Mouse (Mus musculus) myocyte (in vitro differentiated cells): ENCODE results near the gene Exosc5. TPM values are rescaled to one million over a fixed set of nuclear protein-coding genes. Genes with fewer than 3 reads are reported as not detected.

Experiments used
- H3K27me3 ChIP-seq: one replicate; pipeline ENCODE4 v1.6.1; 2011; ENCODE audit not compliant: control insufficient read depth, insufficient read depth, insufficient read length
- H3K36me3 ChIP-seq: one replicate; pipeline ENCODE4 v1.6.1; 2011; ENCODE audit not compliant: control insufficient read depth, insufficient read depth
- H3K4me2 ChIP-seq: one replicate; pipeline ENCODE4 v1.6.1; 2011; ENCODE audit warnings: low read depth, control low read depth
- H3K4me3 ChIP-seq: one replicate; pipeline ENCODE4 v1.5.1; 2011; ENCODE audit warnings: mild to moderate bottlenecking, control low read depth, moderate library complexity
- H3K79me2 ChIP-seq: one replicate; pipeline ENCODE4 v1.6.1; 2011; ENCODE audit not compliant: control insufficient read depth, insufficient read depth
- H3ac ChIP-seq: one replicate; pipeline ENCODE4 v1.6.1; 2011; ENCODE audit not compliant: control insufficient read depth, insufficient read length
- CEBPB ChIP-seq: IDR thresholded peaks from 2 replicates; pipeline ENCODE4 v1.6.1; 2011; ENCODE audit warnings: mild to moderate bottlenecking, moderate library complexity; ENCODE audit not compliant: poor library complexity, insufficient read depth, severe bottlenecking
- E2F4 ChIP-seq: IDR thresholded peaks from one replicate; pipeline ENCODE4 v1.6.1; 2011; ENCODE audit warnings: mild to moderate bottlenecking, control low read depth, moderate library complexity; ENCODE audit not compliant: insufficient read depth
- MAX ChIP-seq: IDR thresholded peaks from one replicate; pipeline ENCODE4 v1.6.1; 2011; ENCODE audit warnings: low read depth, mild to moderate bottlenecking, control low read depth
- MYOD1 ChIP-seq, 3 experiments: IDR thresholded peaks; one replicate each; pipeline ENCODE4 v1.6.1; 2011; ENCODE audit warnings: control low read depth in 2 of 3, low read depth in 2 of 3, mild to moderate bottlenecking in 2 of 3, moderate library complexity in 1 of 3; ENCODE audit not compliant: insufficient read length in 2 of 3, control insufficient read depth in 1 of 3
- MYOG ChIP-seq, 3 experiments: IDR thresholded peaks; one replicate each; pipeline ENCODE4 v1.6.1; 2011; ENCODE audit warnings: control low read depth in 2 of 3, low read depth in 2 of 3, mild to moderate bottlenecking in 2 of 3; ENCODE audit not compliant: insufficient read length in 2 of 3, control insufficient read depth in 1 of 3, insufficient read depth in 1 of 3
- POLR2A ChIP-seq: IDR thresholded peaks from one replicate; pipeline ENCODE4 v1.6.1; 2011; ENCODE audit warnings: low read depth, mild to moderate bottlenecking, control low read depth, moderate library complexity; ENCODE audit not compliant: insufficient read length
- POLR2AphosphoS2 ChIP-seq: IDR thresholded peaks from one replicate; pipeline ENCODE4 v1.6.1; 2011; ENCODE audit warnings: low read depth, control low read depth; ENCODE audit not compliant: insufficient read length
- REST ChIP-seq: IDR thresholded peaks from one replicate; pipeline ENCODE4 v1.6.1; 2011; ENCODE audit warnings: mild to moderate bottlenecking, control low read depth, moderate library complexity; ENCODE audit not compliant: insufficient read depth, insufficient read length
- SRF ChIP-seq: IDR thresholded peaks from one replicate; pipeline ENCODE4 v1.6.1; 2011; ENCODE audit warnings: low read depth; ENCODE audit not compliant: control insufficient read depth, insufficient read length
- TCF12 ChIP-seq: IDR thresholded peaks from one replicate; pipeline ENCODE4 v1.6.1; 2011; ENCODE audit warnings: mild to moderate bottlenecking, control low read depth; ENCODE audit not compliant: poor library complexity, insufficient read depth, severe bottlenecking
- TCF3 ChIP-seq: IDR thresholded peaks from one replicate; pipeline ENCODE4 v1.6.1; 2011; ENCODE audit warnings: low read depth, control low read depth; ENCODE audit not compliant: insufficient read length
- USF1 ChIP-seq: IDR thresholded peaks from one replicate; pipeline ENCODE4 v1.6.1; 2011; ENCODE audit warnings: low read depth, mild to moderate bottlenecking, control low read depth, moderate library complexity
- polyA plus RNA-seq: library from polyadenylated mRNA; unstranded; fragments of >200 nt; fragmentation: generic; extraction: Trizol; gene quantifications from one replicate; pipeline ENCODE4 v1.2.1, GENCODE M21; 2012; ENCODE audit warnings: missing spikeins

The Exosc5 gene
- polyA plus RNA-seq, 1 experiment: 43.5 TPM

DNA sequence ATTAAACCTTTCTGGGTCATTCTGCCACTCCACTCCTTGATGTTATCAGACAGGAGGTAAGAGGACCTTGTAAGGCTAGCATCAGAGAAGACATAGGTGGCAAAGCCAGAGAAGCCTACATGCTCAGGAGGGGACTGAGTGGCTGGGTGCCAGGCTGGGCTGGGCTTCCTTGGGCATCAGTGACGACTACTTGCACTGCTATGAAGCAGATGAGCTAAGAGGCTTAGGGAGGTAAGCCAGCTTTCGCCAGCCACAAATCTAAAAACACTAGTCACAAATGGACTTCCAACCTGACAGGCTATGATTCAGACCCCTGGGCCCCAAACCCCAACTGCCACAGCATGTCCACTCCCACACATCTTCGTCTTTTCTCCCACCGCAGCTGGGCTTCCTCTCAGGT is 14.3 kb upstream of the Exosc5 start:
- Histone ChIP-seq H3K27me3 (no peaks in the 10 kb centered on the region), H3K4me3 (no peak overlapping the region), H3K79me2 (no peaks in the 10 kb centered on the region), H3K4me2 (no peak overlapping the region), H3ac (no peak overlapping the region), H3K36me3 (no peaks in the 10 kb centered on the region)
- TF ChIP-seq POLR2AphosphoS2 (no peak), USF1 (no peak), E2F4 (no peak), MYOG (IDR thresholded peaks at IDR 0.05; ENCODE audit: control insufficient read depth in 1 of 3, insufficient read depth in 1 of 3, insufficient read length in 2 of 3, low read depth in 2 of 3) (no peak), MAX (no peak), MYOD1 (IDR thresholded peaks at IDR 0.05; ENCODE audit: control insufficient read depth in 1 of 3, insufficient read length in 2 of 3, low read depth in 2 of 3) (no peak), TCF12 (no peak), REST (no peak)

DNA sequence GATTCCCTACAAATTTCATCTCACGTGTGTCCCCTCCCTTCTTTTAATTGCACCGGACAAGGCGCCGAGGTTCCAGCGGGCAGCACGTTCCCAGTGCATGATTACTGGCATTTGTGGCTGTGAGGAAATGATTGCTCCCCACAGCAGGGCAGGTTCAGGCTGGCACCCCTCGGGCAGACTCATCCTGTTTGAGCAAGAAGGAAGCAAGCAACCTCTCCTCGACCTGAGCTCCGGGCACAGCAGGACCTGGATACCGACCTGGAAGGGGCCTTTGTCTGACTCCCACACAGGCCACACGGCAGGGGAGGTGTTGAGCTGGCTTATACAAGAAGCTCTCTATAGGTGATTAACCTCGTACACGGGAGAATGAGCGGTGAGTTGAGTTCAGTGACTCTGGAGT is 13.9 kb upstream of the Exosc5 start:
- Histone ChIP-seq H3K4me2 (no peak overlapping the region), H3ac (no peak overlapping the region), H3K36me3 (no peaks in the 10 kb centered on the region), H3K79me2 (no peaks in the 10 kb centered on the region), H3K27me3 (no peaks in the 10 kb centered on the region), H3K4me3 (no peak overlapping the region)
- TF ChIP-seq TCF3 (no peak), MYOG (IDR thresholded peaks at IDR 0.05; ENCODE audit: control insufficient read depth in 1 of 3, insufficient read depth in 1 of 3, insufficient read length in 2 of 3, low read depth in 2 of 3) (no peak), E2F4 (no peak), REST (no peak), MYOD1 (IDR thresholded peaks at IDR 0.05; ENCODE audit: control insufficient read depth in 1 of 3, insufficient read length in 2 of 3, low read depth in 2 of 3) (no peak), POLR2AphosphoS2 (no peak), USF1 (no peak), TCF12 (no peak), CEBPB (no peak), POLR2A (no peak), MAX (no peak), SRF (no peak)

DNA sequence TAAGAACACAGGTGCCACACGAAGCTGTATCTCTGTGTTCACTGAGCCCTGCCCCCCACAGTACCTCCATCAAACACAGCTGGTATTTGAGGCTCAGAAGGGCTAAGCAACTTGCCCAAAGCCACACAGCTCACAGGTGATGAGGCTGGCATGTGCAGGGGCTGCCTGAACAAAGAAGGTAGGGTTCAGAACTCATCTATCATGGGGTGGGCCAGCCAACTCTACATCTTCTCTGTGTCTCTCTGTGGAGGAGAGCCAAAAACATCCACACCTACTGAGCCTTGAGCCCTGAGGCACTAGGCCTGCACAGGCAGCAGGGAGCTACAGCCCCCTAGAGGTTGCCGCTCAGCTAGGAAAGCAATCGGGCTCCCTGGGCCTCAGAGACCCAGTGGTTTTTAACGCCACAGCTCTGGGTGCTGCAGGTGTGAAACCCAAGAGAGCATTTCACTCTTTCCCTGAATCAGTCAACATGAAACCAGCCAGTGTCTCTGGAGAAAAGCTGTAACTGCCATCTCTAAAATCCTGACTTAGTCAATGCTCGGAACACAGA is 11.3 kb upstream of the Exosc5 start:
- no peak overlapping the region for H3K4me3 ChIP-seq
- H3K36me3 ChIP-seq: no peaks in the 10 kb centered on the region
- no peaks in the 10 kb centered on the region for H3K79me2 ChIP-seq
- no peak overlapping the region for H3ac ChIP-seq
- H3K27me3 ChIP-seq: no peaks in the 10 kb centered on the region
- H3K4me2 ChIP-seq: no peak overlapping the region
- TF ChIP-seq POLR2AphosphoS2: no peak
- TF ChIP-seq CEBPB: no peak
- TF ChIP-seq E2F4: no peak
- no peak for TF ChIP-seq TCF3
- no peak for TF ChIP-seq REST
- no peak for TF ChIP-seq USF1
- TF ChIP-seq MYOD1 (IDR thresholded peaks at IDR 0.05; ENCODE audit: control insufficient read depth in 1 of 3, insufficient read length in 2 of 3, low read depth in 2 of 3): no peak
- TF ChIP-seq TCF12: no peak
- no peak for TF ChIP-seq POLR2A
- no peak for TF ChIP-seq MAX
- no peak for TF ChIP-seq MYOG (IDR thresholded peaks at IDR 0.05; ENCODE audit: control insufficient read depth in 1 of 3, insufficient read depth in 1 of 3, insufficient read length in 2 of 3, low read depth in 2 of 3)

DNA sequence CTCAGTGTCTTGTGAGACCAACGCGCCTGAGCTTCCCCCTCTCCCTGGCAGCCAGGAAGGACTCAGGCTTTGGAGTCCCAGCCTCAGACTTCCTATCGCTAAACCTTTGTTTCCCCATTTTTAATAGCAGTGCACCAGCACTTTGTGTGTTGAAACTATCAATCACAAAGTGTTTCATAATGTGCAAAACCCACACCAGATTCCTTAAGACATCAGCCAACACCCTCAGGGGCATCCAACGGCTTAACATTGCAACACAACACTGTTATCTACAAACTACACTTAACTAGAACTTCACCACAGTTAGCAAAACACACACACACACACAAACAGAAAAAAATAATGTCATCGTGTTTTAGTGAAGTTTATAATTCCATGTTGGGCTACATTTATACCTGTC is 9.1 kb upstream of the Exosc5 start:
- H3K4me3 ChIP-seq: no peak overlapping the region
- TF ChIP-seq REST (no peak), POLR2AphosphoS2 (no peak), MAX (no peak), SRF (no peak), POLR2A (no peak), TCF3 (no peak), USF1 (no peak), E2F4 (no peak), MYOG (IDR thresholded peaks at IDR 0.05; ENCODE audit: control insufficient read depth in 1 of 3, insufficient read depth in 1 of 3, insufficient read length in 2 of 3, low read depth in 2 of 3) (no peak), MYOD1 (IDR thresholded peaks at IDR 0.05; ENCODE audit: control insufficient read depth in 1 of 3, insufficient read length in 2 of 3, low read depth in 2 of 3) (no peak), TCF12 (no peak), CEBPB (no peak)
- H3K4me2 ChIP-seq: no peak overlapping the region
- H3K79me2 ChIP-seq: no peaks in the 10 kb centered on the region
- no peak overlapping the region for H3ac ChIP-seq
- no peaks in the 10 kb centered on the region for H3K27me3 ChIP-seq
- no peaks in the 10 kb centered on the region for H3K36me3 ChIP-seq

DNA sequence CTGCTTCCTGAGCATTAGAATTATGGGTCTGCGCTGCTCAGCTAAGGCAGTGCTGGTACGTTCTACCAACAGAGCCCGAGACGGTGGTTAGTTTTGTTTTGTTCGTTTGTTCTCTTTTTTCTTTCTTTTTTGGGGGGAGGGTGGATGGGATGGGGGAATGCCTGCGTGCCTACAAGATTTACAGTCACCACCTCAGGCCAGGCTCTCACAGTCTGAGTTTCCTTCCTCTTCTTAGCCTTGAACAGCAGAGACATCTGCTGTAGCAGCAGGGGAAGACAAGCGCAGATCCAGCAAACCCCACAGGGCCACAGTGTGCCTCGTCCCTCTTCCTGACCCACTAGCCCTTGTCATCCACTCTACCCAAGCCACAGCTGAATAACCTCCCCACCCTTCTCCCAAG is 7.7 kb upstream of the Exosc5 start:
- no peak overlapping the region for H3K4me2 ChIP-seq
- H3K79me2 ChIP-seq: no peaks in the 10 kb centered on the region
- H3K36me3 ChIP-seq: no peaks in the 10 kb centered on the region
- H3ac ChIP-seq: no peak overlapping the region
- TF ChIP-seq POLR2AphosphoS2: no peak
- no peak for TF ChIP-seq REST
- TF ChIP-seq TCF3: no peak
- no peak for TF ChIP-seq MAX
- no peak for TF ChIP-seq POLR2A
- no peak for TF ChIP-seq TCF12
- TF ChIP-seq USF1: no peak
- no peak for TF ChIP-seq E2F4
- no peak for TF ChIP-seq SRF
- TF ChIP-seq MYOG (IDR thresholded peaks at IDR 0.05; ENCODE audit: control insufficient read depth in 1 of 3, insufficient read depth in 1 of 3, insufficient read length in 2 of 3, low read depth in 2 of 3): no peak
- TF ChIP-seq CEBPB: no peak
- no peak for TF ChIP-seq MYOD1 (IDR thresholded peaks at IDR 0.05; ENCODE audit: control insufficient read depth in 1 of 3, insufficient read length in 2 of 3, low read depth in 2 of 3)
- H3K27me3 ChIP-seq: no peaks in the 10 kb centered on the region
- H3K4me3 ChIP-seq: no peak overlapping the region
